Mouse (Mus musculus): ENCODE measurements at regions not wholly inside any gene's neighbourhood (a gene's known extent, or its start where the extent isn't known, plus 50 kb on each side); places are given as distances from the start of the nearest gene placed in this dataset.

DNA sequence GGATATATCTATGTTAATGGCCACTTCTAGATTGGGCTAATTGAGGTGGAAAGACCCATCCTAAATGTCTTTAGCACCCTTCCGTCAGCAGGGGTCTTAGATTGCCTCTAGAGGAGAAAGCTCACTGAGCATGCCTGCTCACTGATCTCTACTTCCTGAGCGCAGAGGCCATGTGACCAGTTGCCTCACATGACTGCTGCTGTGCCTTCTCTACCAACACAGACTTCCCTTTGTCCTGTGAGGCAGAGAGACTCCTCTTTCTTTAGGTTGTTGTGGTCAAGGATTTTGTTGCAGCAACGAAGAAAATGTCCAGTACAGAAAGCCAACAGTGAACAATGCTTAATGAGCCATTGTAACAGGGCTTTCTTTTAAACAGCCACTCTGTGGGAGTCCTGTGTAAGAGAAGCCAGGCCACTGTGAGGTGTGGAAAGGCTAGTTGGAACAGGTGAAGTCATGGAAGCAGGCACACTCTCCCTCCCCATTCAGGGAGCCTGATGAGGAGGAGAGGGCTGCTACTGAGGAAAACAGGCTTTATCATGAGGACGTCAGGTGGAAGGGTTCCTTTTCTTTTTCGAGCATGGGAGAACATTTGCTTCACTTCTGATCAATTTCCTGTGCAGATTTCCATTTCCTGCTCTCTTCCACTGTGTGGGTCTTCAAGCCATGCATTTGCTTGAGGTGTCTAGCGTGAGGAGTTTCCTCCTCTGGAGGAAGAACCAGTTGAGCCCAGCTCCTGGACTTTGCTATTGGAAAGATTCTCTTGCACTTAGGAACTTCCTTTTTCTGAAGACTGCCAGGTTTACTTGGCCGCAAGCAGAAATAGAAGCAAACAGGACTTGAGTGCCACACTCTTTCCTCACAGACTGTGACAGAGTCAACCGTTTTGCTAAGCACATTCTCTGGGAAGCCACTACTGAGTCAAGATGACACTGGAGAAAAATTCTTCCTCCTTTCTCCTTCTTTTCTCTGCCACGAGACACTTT is 290.7 kb upstream of the Adgrl2 start:
- no peak for DNase-seq (ENCODE audit: low spot score in 2 of 2)

DNA sequence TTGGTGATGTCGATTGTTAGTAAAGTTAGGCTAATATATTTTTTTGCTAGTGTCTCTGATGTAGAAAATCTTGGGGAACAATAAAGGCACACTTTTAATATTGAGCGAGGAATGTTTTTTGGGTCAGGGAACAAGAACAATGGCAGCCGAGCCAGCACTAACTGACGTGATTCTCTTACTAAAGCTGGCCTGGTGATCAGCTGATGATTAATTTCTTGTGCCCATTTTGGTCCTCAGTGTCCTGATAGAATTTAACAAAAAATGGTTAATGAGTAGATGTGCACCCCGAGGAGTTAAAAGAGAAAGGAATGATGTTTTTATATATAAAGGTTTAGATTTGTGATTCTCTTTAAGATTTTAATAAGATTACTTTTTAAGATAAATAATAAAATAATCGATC is 289.0 kb upstream of the Adgrl2 start:
- DNase-seq (ENCODE audit: low spot score in 2 of 2): no peak

DNA sequence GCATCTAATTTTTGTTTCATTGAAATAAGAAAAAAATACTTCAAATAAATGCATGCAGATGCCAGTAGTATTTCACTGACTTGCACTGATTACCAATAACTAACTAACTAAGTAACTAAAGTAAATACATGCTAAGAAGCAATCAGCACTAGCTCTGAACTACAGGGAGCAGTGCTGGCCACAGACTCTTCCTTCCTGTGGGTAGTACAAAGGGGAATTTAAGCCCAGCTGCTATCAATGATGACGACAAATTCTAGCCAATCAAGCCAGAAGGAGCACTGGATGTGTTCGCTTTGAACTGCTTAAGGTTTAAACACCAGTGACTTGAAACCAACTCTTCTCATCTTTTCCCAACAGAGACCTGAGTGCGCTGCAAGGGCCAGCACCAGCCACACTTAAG is 287.5 kb upstream of the Adgrl2 start:
- no peak for DNase-seq (ENCODE audit: low spot score in 2 of 2)

DNA sequence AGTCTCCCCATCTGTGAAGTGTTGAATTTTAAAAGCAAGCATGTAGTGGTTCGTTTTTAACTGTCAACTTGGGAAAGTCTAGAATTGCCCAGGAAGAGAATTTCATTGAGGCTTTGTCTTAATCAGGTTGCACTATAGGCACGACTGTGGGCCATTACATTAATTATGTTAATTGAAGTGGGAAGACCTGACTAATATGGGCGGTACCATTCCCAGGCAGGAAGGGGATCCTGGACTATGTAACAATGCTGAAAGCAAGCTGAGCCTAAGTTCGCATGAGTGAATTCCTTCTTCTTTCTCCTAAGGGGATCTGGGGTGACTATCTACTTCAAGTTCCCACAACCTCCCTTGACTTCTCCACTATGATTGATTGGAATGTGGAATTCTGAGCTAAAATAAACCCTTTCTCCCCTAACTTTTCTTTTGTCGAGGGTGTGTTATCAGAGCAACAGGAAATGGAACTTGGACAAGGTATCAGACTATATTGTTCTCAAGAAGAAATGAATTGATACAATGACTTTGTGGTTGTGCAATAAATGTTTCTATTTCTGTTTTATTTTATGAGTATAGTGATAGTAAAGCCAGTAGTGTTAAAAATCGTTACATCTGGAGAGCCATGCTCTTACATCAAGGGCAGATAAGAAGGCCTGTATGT is 285.2 kb upstream of the Adgrl2 start:
- no peak for DNase-seq (ENCODE audit: low spot score in 2 of 2)

DNA sequence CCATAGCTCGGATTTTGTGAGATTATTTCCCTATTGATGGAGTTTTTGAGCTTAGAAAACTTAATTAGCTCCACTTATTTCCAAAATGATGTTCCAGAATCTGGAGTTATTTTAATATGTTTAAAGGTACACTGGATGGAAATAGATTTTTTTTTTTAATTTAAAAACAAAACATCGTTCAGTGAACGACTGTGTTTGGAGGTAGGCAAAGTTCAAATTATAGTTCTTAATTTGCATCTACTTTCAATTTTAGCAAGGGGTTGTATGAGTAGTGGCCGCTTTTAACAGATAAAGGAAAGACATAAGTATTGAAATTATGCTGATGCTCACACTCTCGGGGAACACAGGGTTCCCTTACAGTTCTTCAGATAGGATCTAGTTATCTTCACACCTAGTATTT is 284.6 kb upstream of the Adgrl2 start:
- DNase-seq (ENCODE audit: low spot score in 2 of 2): no peak

DNA sequence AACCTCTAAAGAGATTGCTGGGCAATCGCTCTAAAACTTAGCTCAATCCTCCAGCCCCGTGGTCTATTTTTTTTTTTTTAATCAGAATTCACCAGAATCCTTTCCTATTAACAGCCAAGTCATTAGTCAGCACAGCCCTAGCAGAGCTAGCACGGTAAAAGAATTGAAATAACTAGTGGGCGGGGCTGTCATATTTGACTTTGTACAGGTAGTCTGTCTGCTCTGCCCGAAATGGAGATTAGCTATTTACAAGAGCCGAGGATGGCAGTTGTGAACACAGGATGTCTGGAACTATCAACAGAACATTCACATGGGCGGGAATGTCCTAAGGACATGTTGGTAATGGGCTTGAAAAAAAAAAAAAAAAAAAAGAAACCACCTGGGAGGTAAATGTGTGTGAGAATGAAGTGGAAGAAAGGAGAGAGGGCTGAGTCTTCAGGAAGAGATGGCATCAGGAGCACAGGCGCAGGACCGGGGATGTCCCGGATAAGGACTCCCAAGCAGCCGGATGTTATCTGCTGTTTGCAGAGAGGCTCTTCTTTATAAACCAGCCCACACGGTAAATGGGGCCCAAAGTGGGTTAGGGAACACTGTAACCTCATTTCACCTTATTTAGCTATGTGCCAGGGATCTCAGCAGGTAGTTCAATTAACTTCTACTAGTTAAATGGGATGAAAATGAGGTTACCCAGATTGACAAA is 283.8 kb upstream of the Adgrl2 start:
- no peak for DNase-seq (ENCODE audit: low spot score in 2 of 2)

DNA sequence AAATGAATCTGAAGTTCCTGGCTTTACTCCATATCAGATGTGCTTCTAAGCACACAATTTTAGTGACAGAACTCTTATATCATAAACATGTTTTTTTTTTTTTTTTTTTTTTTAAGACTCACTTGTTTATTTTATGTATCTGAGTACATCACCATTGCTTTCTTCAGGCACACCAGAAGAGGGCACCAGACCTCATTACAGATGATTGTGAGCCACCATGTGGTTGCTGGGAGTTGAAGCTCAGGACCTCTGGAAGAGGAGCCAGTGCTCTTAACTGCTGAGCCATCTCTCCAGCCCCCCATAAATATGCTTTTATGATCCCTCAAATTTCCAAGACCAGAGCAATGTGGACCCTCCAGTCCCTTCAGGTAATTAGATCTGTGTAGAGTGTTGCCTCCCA is 280.1 kb upstream of the Adgrl2 start:
- DNase-seq (ENCODE audit: low spot score in 2 of 2): no peak

DNA sequence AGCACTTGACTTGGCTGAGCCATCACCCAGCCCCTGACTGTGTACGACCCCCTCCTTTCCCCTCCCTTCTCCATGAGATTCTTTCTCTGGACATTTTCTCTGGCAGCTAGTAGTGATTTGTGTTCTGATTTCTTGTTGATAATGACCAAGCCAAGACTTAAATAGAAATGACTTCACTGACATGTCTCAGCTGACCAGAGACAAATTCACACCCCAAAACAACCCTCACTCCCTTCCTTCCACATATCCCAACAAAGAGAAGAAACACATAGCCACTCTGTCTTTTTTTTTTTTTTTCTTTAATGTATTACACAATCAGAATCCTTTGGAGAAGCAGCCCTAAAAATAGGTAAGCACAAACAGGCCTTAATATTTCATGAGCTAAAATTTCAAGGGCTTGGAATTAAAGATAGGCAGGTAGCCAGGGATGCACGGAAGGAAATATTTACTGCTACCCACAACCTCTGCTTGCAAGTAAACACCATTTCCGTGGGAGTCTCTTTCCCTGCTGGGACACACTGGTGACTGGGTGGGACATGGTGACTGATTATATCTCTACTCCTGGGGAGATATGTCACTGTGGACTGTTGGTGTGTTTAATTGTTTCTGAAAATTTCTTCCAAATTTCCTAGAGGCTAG is 272.1 kb upstream of the Adgrl2 start:
- no peak for DNase-seq (ENCODE audit: low spot score in 2 of 2)

DNA sequence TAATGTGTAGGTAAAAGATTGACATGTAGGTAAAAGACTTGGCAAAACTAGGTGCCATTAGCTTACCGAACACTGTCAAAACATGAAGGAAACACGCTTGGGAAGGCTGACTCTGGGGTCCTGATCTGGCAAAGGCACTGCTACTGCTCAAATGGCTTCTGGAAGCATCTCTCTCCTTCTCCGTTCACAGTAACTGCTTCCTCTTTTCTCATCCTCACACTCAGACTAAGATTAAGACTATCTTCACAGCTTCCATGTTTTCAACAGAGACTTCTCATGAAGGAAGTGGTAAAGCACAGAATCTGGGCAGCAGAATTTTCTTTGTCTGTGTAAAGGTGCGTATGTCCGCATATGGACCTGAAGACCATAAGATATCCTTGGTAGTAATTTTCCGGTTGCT is 271.4 kb upstream of the Adgrl2 start:
- no peak for DNase-seq (ENCODE audit: low spot score in 2 of 2)

DNA sequence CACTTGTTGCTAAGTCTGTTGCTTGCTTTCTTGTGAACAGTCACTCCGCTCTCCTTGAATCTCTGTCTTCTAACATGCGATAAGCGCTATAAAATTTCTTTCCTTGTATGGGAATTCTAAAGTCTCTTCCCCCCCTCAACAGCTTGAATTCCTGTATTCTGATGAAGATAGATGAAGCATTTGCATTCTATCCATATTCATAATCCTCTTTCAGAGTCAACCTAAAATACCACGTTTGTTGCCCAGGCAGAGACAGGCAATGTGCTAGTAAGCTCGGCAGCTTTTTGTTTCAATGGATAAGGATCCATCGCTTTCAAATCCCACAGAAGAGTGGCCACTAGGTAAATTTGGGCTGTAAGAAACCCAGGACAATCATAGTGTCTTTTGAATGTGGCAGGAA is 268.5 kb upstream of the Adgrl2 start:
- no peak for DNase-seq (ENCODE audit: low spot score in 2 of 2)

DNA sequence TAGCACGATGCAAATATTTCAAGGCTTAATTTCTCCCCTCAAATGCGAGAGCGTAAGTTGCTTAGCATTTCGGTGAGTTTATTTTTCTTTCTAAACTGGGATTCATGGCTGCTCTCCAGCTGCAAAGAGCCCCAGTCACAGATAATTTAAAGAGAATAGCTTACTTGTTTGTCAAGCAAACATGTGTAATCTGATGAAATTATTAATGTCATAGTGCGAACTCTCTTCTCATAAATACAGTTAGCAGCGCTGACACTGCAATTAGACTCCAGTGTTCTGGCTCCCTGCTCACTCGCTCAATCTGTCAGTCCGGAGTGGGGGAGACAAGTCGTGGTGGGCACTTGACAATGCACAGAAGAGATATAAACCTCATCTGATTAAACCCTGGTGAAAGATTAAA is 266.5 kb upstream of the Adgrl2 start:
- no peak for DNase-seq (ENCODE audit: low spot score in 2 of 2)

DNA sequence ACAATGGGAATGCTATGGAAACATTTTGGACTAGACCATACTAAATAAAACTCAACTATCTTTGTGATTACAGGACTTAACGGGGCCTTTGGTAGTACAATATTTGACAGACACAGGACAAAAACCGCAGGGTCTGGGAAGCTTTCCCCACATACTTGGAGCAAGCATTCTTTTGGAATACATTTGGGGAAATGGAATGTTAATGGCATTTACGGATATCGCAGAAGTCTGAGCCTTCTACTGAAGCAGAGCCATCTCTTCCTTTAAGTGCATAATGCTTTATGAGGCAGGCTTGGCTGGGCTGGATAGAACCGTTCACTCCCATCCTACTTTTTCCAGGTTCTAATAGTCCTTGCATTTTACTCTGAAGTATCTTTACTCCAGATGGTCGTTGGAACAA is 262.7 kb upstream of the Adgrl2 start:
- no peak for DNase-seq (ENCODE audit: low spot score in 2 of 2)

DNA sequence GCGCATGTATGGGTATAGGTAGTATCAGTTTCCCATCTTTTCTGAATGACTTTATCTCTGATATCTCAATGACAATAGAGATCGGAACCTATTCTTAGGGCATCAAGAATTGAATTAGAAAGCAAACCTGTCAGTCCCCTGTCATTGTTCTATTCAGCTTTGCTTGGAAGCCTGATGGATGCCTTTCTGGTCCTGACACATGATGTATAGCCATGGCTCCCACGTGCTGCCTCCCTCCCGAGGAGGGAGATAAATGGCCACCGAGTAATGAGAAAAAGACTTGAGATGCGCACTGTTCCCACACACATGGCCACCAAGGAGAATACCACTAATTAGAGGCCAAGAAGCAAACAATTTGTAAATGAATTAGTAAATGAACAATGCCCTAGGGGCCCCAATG is 261.8 kb upstream of the Adgrl2 start:
- no peak for DNase-seq (ENCODE audit: low spot score in 2 of 2)

DNA sequence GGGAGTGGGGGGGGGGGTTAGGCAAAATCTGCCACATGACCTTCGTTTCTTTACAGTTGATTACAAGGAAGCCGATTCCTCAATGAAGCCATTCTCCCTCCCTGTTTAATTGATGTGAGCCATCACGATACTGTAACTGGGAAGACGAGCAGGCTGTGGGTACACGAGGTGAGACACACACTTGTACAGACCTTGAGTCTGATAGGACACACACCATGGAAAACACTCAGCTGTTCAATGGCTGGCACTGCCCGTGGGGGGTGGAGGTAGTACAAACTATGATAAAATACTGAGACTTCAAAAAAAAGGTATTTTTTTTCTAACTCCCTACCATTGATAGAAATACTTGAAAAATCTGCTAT is 257.3 kb upstream of the Adgrl2 start:
- no peak for DNase-seq (ENCODE audit: low spot score in 2 of 2)

DNA sequence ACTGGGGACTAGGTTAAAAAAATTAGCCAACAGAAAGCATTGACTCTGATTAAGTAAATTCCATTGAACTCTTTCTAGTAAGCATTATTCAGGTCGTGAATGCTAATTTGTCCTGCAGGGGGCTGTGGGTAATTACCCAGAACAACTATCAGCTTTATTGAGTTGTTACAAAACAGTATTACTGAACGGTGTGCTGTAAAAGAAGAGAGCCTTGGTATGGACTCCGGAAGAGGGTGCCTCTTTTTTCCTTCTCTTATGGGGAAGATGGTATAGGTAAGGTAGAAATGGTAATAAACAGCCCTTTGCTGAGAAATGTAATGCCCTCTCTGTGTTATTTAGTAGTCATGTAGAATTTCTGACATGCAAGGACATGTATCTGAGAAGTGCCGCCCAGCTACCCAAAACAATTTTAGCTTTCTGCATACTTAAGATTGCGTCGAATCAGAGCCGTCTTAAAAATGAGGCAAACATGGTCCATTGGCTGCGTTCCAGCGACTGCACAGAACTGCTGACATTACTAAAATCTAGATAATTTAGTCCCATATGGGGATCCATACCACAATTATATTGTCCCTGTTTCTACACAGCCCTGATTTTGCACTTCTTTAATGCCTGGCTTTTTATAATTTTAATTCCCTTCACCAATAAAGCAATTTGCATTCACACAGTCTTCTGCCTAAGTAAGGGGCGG is 256.7 kb upstream of the Adgrl2 start:
- DNase-seq (ENCODE audit: low spot score in 2 of 2): no peak

DNA sequence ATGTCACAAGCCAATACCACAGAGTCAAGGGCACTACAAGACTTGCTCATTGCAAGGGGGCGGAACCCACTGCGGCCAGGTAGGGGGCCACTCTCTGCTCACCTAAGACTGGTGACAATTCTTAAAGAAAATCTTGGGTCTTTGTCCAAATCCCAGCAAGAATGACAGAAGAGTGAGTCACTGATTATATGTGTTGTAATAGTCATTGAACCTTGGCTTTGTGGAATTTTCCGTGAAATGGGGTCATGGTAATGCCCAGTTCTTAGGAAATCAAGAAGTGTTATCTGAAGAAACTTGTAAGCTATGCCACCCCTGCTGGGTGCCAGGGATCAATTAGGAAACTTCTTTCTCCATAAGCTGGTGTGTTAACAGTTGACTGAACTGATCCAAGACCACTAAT is 249.3 kb upstream of the Adgrl2 start:
- DNase-seq (ENCODE audit: low spot score in 2 of 2): no peak

DNA sequence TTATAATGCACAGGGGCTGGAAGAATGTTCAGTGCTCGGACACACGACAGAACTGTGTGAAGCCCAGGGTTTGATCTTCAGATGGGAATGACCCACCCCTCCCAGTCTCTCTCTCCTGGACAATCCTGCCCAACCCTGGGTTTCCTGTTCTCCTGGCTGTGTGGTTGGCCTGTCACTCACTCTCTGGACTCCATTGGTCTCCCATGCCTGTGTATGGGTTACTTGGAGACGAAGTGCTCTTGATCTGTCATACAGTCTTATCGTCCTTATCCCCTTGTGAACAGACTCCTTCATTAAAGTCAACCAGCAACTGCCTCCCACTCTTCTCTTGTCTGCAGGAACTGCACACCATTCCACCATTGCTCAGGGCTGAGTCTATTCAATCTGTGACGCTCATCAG is 247.7 kb upstream of the Adgrl2 start:
- no peak for DNase-seq (ENCODE audit: low spot score in 2 of 2)

DNA sequence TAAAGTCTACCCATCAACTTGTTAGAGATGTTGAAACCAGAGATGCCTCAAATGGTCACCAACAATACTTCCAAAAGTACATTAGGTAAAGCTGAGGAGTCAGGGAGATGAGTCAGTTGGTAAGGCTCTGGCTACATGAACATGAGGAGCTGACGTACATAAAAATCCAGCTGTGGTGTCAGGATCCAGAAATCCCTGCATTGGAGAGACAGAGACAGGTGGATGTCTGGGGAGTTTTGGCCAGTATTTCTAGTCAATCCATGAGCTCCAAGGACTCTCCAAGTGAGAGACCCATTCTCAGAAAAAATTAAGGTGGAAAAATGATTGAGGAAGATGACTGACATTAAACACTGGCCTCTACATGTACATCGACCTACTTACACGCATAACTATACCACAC is 244.8 kb upstream of the Adgrl2 start:
- no peak for DNase-seq (ENCODE audit: low spot score in 2 of 2)

DNA sequence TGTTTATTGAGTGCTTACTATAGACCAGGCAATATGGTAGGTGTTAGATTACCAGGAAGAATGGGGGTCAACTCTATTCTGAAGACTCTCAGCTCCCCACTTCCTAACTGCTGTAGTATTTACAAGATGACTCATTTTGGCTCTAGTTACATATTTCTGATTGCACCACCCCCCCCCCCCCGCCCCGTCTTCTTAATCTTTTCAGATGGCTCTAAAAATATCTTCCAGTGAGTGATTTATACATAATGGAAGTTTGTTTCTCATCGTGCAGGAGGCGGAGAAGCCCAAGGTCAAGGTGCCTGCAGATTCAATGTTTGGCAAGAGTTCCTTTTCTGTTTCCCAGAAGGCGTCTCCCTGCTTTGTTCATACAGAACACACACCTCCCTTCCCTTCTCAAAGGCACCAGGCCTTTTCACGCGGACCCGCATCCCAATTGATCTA is 243.4 kb upstream of the Adgrl2 start:
- DNase-seq (ENCODE audit: low spot score in 2 of 2): no peak

DNA sequence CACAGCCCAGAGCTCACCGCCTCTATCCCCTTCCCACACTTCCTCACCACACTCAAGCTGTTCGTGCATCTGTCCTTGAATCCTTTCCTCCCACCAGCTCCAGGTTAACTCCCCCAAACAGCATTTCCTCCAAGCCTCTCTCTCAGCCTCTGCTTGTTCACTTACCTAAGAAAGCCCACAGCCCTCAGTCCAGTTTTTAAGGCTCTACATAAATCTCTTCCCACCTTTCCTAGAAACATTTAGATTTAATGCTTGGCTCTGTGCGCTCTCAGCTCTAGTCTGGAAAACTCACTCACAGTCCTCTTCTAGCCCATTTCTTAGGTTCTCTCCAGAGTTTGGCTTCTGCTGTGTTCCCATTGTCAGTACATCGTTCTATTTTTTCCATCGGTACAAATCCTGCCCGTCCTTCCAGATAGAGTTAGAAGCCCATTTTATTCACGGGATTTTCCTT is 242.9 kb upstream of the Adgrl2 start:
- DNase-seq (ENCODE audit: low spot score in 2 of 2): peak; percentile 26 to 70

DNA sequence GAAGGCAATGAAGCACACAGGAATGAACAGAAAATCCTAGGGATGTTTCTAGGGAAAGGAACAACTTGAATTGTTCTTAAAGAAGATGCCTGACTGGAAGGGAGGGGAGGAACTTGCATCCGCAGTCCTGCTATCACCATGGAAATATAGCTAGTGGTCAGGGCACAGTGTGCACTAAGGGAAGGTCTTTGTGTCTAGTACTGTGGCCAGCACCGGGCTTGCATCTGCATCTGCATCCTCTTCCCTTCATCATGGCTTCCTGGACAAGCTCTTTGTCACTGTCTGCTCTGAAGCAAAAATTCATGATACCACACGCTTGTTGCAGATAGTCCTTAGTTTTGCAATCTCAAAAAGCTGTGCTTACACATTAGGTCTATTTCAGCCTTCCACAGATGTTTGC is 241.0 kb upstream of the Adgrl2 start:
- DNase-seq (ENCODE audit: low spot score in 2 of 2): no peak

DNA sequence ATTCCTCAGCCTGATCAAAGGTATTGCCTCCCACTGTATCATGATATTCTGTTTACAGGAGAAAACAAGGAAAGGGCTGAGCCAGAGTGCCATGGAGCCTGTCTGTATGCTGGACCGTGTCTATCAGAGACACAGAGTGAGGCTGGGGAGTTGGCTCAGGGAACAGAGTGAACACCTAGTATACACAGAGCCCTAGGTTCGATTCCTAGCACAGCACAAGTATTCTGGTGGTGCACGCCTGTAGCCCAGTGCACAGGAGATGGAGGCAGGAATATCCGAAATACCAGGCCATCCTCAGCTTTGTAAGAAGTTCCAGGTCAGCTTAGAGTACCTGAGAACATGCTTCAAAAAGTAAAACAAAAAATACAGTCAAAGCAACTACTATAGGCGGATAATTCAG is 237.2 kb upstream of the Adgrl2 start:
- no peak for DNase-seq (ENCODE audit: low spot score in 2 of 2)
